Mouse (Mus musculus) cerebellum, adult 11 months (tissue): Measurements from ENCODE around the gene Pip5k1c.

Source experiments
- DNase-seq: peaks from one replicate; pipeline ENCODE4 v3.0.0; 2022

Pip5k1c gene

GRCm38 (mm10) chr10:81303761-81304160 lies 11.0 kb downstream of the Pip5k1c start:
- no peak for DNase-seq

- peak; percentile 70 for DNase-seq
These were observed 12.0 kb downstream of the Pip5k1c start for GRCm38 (mm10) chr10:81304597-81305238.

DNA sequence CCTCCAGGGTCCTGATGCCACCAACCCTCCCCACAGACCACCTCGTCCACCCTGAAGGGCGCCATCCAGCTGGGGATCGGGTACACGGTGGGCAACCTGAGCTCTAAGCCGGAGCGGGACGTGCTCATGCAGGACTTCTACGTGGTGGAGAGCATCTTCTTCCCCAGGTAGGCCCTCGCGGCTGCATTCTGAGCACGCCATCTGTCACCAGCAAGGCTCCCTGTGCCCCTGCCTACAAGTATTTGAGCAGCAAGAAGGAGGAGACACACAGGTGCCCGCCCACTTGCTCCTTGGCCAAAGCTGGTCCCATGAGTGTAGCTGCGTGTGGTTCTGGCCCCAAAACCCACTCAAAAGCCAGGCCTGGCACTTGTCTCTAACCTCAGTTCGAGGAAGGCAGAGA lies 12.9 kb downstream of the Pip5k1c start:
- DNase-seq: no peak

DNA sequence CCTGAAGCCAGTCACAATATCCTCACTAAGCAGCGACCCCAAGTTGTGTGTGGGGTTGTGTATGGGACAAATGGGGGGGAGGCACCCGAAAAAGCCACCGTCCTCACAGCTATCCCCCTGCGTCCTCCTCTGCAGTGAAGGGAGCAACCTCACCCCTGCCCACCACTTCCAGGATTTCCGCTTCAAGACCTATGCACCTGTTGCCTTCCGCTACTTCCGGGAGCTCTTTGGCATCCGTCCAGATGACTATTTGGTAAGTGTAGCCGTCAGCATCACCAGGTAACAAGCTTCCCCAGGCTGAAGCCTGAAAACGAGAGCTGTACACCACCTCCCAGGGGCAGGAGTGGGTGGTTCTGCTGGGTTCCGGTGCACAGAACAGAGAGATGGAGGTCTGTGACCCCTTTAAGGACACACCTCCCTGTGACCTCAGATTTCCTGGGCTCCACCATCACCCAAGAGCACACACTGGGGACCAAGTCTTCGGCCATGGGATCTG lies 13.5 kb downstream of the Pip5k1c start:
- DNase-seq: no peak

GRCm38 (mm10) chr10:81306837-81307682 lies 14.3 kb downstream of the Pip5k1c start:
- DNase-seq: no peak

DNA sequence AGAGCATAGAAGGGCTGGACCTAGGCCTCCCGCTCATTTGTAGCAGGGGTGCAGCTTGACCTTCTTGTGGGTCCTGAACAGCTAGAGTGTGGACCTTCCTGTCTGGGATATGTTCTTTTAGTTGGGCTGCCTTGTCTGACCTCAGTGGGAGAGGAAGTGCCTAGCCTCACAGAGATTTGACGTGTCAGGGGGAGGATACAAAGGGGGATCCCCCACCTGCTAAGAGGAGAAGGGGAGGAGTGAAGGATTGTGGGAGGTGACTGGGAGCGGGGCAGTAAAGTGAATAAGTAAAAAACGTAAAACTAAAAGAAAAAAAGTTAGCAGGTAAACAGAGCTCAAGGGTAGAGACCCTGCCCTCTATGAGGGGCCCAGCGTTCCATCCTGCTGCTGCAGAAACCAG lies 16.8 kb downstream of the Pip5k1c start:
- no peak for DNase-seq

DNA sequence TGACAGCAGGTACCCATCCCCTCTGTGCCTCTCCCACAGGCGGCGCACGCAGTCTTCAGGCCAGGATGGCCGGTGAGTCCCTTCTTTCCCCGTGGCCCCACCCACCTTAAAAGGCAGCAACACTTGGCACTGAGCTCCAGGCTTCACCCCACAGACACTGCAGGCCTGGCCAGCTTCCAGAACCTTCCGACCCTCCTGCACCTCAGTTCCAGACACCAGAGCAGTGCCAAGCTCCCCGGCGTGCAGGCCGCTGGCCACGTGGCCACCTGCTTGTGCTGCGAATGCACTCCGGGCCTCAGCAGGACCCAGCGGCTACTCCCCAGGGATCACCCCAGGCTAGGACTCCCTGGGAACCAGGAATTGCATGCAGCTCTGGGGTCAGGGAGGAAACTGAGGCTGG lies 20.8 kb downstream of the Pip5k1c start:
- peak; percentile 37 for DNase-seq

DNA sequence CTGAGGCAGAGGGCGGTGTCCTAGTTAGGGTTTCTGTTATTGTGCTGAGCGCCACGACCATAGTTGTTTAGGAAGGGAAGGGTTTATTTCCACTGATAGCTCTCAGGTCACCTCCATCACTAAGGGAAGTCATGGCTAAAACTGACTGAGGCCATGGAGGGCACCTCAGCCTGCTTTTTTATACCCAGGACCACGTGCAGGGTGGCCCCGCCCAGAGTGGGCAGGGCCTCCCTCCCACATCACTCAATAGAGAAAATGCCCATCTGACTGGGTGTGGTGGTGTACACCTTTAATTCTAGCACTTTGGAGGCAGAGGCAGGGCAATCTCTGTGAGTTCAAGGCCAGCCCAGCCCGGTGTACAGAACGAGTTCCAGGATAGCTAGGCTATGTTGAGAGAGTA lies 21.4 kb downstream of the Pip5k1c start:
- DNase-seq: no peak

GRCm38 (mm10) chr10:81315587-81315986 lies 22.8 kb downstream of the Pip5k1c start:
- DNase-seq: no peak

- DNase-seq: peak; percentile 39
These were observed 23.7 kb downstream of the Pip5k1c start for GRCm38 (mm10) chr10:81316338-81317060.

GRCm38 (mm10) chr10:81317273-81317672 lies 24.5 kb downstream of the Pip5k1c start:
- DNase-seq: peak; percentile 39

DNA sequence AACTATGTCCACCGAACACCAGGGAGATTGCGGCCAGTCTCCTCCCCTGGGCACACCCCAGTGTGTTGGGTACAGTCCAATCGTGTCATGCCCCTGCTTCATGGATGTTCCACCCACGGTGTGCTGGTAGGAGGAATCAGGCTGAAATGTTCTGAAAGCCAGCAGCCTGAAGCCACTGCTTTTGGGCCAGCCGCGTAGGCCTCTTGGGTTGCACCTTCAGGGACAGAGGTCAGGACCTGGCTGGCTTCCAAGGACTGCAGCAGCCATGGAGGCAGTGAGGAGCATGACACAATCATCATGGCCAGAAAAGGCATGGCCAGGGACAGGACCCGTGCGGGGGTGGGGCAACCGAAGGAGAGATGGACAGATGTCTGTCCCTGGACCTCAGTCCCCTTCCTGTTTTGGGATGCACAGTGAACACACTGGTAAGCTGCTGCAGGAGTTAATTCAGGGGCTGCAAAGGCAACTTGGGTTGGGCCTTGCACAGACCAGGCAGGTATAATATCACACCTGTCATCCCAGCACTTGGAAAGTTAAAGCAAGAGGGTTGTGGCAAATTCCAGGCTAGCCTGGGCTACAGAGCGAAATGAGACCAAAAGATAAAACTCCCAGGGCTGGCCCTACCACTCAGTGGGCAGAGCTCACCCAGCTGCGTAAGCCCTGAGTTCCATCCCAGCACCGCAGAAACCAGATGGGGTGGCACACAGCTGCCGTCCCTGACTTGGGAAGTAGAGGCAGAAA lies 26.0 kb downstream of the Pip5k1c start:
- DNase-seq: no peak

DNA sequence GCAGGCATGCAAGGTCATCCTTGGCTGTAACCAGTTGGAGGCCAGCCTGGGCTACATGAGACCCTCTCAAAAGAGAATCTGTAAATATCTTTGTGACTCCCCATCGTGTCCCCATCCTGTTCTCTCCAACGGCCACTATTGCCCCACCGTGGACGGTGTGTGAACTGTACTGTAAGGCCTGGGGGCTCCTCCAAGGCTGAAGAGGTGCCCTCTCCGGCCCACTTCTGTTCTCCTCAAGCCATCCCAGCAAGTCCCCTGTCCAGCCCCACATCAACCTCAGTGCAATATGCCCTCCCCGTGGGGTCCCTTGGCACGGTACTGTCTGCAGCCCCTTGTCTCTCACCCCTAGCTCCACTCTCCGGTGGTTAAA lies 26.6 kb downstream of the Pip5k1c start:
- no peak for DNase-seq

- peak; percentile 54 for DNase-seq
These were observed 27.2 kb downstream of the Pip5k1c start for GRCm38 (mm10) chr10:81319741-81320549.

DNA sequence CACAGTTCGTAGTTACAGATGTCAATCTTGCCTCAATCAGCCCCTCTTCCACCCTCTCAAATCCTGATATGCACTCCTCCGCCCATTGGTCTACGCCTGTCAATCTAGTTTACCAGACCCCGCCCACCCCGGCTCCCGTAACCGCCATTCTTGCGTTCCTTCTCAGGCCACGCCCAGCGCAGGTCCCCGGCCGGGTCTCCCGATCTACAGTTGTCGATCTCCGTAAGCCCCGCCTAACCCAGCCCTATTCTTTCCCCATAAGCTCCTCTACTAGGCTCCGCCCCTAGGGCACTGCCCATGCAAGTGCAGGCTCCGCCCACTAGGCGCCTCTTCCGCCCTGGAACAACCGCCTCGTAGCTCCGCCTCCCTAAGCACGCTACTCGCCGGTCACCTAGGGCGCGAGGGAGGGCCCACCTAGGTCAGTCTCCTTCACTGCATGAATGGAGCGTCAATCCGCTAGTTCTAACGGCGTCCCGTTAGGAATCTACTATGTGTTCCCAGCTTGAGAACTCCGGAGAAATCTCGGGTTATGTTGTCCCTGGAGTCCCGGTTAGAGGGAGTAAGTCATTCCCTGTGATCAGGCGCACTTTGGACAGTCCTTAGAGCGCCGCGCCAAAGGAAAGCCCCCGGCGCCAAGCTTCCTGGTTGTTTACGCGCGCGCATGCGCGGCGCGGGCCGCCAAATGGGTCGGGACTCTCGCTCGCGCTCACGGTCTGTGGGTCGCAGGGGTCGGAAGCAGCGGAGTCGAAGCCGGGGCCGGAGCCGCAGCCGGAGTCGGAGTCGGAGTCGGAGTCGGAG lies 28.0 kb downstream of the Pip5k1c start, which contains the start of gene Cactin:
Cactin (plus strand) TSS at position 554 of the 798 bp plus-strand sequence.
- DNase-seq: peak; percentile 99

DNA sequence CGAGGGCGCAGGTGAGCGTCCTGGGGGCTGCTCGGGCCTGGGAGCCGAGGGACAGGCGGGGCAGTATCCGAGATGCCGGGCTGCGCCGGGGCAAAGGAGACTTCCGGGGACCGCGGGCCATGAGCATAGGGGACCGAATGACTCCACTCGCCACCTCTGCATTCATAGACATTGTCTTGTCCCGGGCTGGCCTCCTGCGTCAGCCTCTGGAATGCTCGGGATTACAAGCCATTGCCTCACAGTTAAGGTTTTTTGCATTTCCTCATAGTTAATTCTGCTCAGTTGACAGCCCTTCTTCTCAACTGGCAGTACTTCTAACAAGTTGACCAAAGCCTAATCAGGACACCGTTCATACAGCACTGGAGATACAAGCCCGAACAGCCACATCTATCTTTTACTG lies 28.7 kb downstream of the Pip5k1c start:
- no peak for DNase-seq

DNA sequence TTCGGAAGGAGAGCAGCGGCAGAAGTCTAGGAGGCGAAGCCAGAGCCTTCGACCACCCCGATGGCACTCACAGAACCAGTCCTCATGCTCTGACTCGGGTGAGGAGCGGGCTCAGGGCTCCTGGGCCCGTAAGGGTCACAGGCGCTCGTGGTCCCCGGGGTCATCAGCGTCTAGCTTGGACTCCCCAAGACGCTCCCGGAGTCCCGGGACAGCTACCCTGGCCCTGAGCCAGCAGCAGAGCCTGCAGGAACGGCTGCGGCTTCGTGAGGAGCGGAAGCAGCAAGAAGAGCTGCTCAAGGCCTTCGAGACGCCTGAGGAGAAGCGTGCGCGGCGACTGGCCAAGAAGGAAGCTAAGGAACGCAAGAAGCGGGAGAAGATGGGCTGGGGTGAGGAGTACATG lies 29.7 kb downstream of the Pip5k1c start:
- DNase-seq: no peak

GRCm38 (mm10) chr10:81323141-81323775 lies 30.5 kb downstream of the Pip5k1c start:
- no peak for DNase-seq

- DNase-seq: no peak
These were observed 31.2 kb downstream of the Pip5k1c start for GRCm38 (mm10) chr10:81323791-81324530.

- DNase-seq: no peak
These were observed 32.4 kb downstream of the Pip5k1c start for GRCm38 (mm10) chr10:81325176-81325575.
